Mouse (Mus musculus) gastrocnemius, adult 2 months (tissue): Measurements from ENCODE around the gene Il1r1. TPM values are rescaled to one million over a fixed set of nuclear protein-coding genes. Genes with fewer than 3 reads are reported as not detected.
A peak's percentile ranks its signal among the peaks of the same experiment; 100 is the strongest.

Source experiments
- DNase-seq: peaks from one replicate; pipeline ENCODE4 v3.0.0; 2022
- H3K27ac ChIP-seq: fragments of 200-600 bp; 2 replicates; pipeline ENCODE4 v1.8.1; 2022; ENCODE audit warnings: mild to moderate bottlenecking
- H3K4me3 ChIP-seq: fragments of 200-600 bp; 2 replicates; pipeline ENCODE4 v1.8.1; 2022; ENCODE audit warnings: mild to moderate bottlenecking, moderate library complexity
- CTCF ChIP-seq: fragments of 200-600 bp; IDR thresholded peaks from 2 replicates; pipeline ENCODE4 v1.8.1; 2022; ENCODE audit warnings: antibody characterized with exemption, mild to moderate bottlenecking, moderate library complexity
- intact Hi-C: fragments of 180-260 bp; cut with DNase I; formaldehyde crosslinking; loops from one replicate; pipeline ENCODE4 v1.15.1; 2025
- total RNA-seq, 2 experiments: library from RNA; stranded (reverse); gene quantifications; 2 replicates each; pipeline ENCODE4 v1.2.3; 2021

Gene Il1r1
- total RNA-seq, 2 experiments from 2014 or later: 3.0 to 3.4 TPM

- Histone ChIP-seq H3K4me3 (no peak overlapping the region), H3K27ac (no peak overlapping the region)
- DNase-seq: no peak
- no peak for TF ChIP-seq CTCF
- intact Hi-C loops: no loop called here
These were observed 129.8 kb downstream of the Il1r1 start for GRCm38 (mm10) chr1:40354665-40355064.

DNA sequence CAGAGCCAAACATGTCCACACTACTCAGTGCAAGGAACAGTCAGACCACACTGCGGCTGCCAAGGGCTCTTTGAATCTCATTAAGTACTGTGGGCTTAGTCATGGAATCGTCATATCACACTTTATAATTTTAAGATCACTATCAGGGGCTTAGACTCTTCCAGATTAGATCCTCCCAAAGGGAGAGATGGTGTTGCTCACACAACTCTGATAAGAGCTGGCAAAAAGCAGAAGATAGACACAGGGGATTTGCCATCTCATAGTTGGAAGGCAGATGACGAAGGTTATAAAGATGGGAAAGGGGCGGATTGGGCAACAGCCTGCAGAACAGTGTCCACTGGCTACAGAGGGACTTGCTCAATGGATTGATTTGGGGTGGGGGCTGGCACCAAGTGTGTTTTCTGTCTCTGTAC lies 130.6 kb downstream of the Il1r1 start:
- DNase-seq: no peak
- no peak for TF ChIP-seq CTCF
- no peak overlapping the region for H3K4me3 ChIP-seq
- intact Hi-C loops: no loop called here
- no peak overlapping the region for H3K27ac ChIP-seq

DNA sequence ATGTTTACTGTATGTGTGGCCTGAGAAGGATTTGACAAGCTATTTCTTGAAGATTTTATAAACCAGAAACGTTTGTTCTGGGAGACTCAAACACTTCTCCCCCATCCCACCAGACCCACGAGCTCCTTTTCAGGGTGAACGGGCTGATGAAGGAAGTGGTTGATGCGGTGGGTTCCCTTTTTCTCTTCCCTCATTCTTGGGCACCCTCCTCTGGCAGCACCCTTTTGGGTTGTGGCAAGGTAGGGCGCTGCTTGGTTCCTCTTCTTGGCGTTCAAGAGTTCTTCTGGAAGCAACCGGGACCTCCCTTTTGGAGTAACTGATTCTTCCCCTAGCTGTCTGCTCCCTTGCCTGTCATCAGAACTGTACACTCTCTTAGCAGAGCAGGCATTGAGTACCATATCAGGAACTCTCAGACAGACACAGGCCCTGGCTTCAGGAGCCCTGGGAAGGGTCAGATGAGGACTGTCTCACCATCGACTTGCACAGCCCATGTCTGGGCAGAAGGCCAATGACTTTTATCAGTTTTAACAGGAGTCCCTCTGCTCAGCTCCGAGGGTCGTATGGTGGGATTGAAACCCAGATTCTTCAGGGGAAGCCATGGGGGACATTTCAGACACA lies 131.1 kb downstream of the Il1r1 start:
- intact Hi-C loops: no loop called here
- TF ChIP-seq CTCF: no peak

GRCm38 (mm10) chr1:40357921-40358320 lies 133.0 kb downstream of the Il1r1 start:
- intact Hi-C loops: no loop called here
- no peak for TF ChIP-seq CTCF
- DNase-seq: no peak
- H3K27ac ChIP-seq: peak overlapping the region; percentile 65
- H3K4me3 ChIP-seq: no peak overlapping the region

More for the DNA sequence above, 131.1 kb downstream of the Il1r1 start:
- DNase-seq: no peak
- Histone ChIP-seq H3K27ac (peak overlapping the region; percentile 38; the same call in 1 of the 2 replicates), H3K4me3 (no peak overlapping the region)

GRCm38 (mm10) chr1:40358351-40358750 lies 133.5 kb downstream of the Il1r1 start:
- no peak for TF ChIP-seq CTCF
- no peak for DNase-seq
- intact Hi-C loops: no loop called here
- Histone ChIP-seq H3K27ac (peak overlapping the region; percentile 65), H3K4me3 (no peak overlapping the region)

DNA sequence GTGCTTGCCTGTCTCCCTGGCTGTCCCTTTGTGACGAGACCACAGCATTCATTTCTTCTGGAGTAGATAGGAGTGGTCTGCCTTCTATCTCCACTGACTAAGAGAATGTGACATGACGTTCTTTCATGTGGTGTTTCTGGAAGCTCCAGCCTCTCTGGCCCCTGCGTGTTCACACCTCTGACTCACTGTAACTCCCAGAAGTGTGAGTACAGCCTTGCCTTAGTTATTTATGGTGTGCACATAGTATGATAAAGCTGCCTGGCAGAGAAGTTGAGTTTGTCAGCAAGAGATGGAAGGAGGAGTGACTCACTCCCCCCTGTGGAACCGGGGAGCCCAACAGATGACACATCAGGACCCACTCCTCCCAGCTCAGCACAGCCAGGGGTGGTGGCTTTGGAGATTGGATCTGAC lies 133.9 kb downstream of the Il1r1 start:
- Histone ChIP-seq H3K27ac (peak overlapping the region; percentile 65), H3K4me3 (no peak overlapping the region)
- DNase-seq: peak; percentile 52
- intact Hi-C loops: no loop called here
- no peak for TF ChIP-seq CTCF

- intact Hi-C loops: no loop called here
- TF ChIP-seq CTCF: no peak
- Histone ChIP-seq H3K27ac (no peak overlapping the region; the same call in 1 of the 2 replicates), H3K4me3 (no peak overlapping the region)
- no peak for DNase-seq
These were observed 134.9 kb downstream of the Il1r1 start for GRCm38 (mm10) chr1:40359731-40360130.

- Histone ChIP-seq H3K4me3 (no peak overlapping the region), H3K27ac (peak overlapping the region; percentile 13; the same call in 1 of the 2 replicates)
- intact Hi-C loops: no loop called here
- no peak for DNase-seq
- no peak for TF ChIP-seq CTCF
These were observed 136.1 kb downstream of the Il1r1 start for GRCm38 (mm10) chr1:40360969-40361368.

DNA sequence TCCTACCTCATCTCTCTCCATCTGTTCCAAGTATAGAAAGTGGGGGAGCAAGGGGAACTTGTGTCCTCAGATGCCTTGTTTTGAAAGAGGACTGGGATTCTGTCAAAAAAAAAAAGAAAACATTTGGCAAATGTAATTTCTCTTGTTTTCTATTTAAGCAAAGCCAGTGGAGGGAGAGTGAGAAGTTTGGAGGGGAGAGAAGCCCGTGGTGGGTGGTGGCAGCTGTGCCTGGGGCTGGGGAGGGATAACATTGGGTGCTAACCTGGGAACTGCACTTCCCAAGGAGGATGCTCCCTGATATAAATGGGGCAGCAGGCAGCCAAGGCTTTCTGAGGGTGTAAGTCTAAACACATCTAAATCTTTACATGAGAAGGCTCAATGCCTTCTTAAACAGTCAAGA lies 136.7 kb downstream of the Il1r1 start:
- H3K27ac ChIP-seq: peak overlapping the region; percentile 13; the same call in 1 of the 2 replicates
- intact Hi-C loops: no loop called here
- no peak overlapping the region for H3K4me3 ChIP-seq
- TF ChIP-seq CTCF: no peak
- DNase-seq: no peak

DNA sequence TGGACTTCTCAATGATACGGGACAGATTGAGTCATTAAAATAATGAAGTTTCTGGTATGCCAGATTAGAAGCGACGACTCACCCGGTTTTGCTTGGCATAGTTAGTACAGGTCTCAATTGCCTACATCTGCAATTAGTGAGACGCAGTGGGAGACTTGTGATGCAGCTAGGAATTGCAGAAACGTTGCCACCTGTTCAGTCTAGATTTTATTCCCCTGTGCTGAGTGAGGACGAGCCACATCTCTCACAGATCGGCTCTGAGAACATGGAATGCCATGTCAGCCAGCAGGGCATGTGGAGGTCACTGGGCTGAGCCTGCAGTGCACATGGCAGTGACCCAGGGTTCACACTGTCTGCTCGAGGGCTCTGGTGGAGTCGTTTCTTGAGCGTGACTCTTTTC lies 137.9 kb downstream of the Il1r1 start:
- no peak for TF ChIP-seq CTCF
- Histone ChIP-seq H3K27ac (no peak overlapping the region), H3K4me3 (no peak overlapping the region)
- no peak for DNase-seq
- intact Hi-C loops: no loop called here

Other genes starting within 250 kb of the Il1r1 start
- under 1 TPM in 1 of 2 experiments, not detected in 1; 0.99 TPM for gene Il1r2, start 151.0 kb upstream of the Il1r1 start, total RNA-seq
- gene Il1rl2, start 99.5 kb downstream of the Il1r1 start, total RNA-seq: 1 to 10 TPM in 1 of 2 experiments, under 1 TPM in 1; 0.86 to 1.1 TPM
- 1 to 10 TPM; 1.0 to 1.1 TPM for gene Il1rl1, start 204.5 kb downstream of the Il1r1 start, total RNA-seq
- under 1 TPM; 0.06 to 0.08 TPM for gene Il18r1, start 240.5 kb downstream of the Il1r1 start, total RNA-seq